Mouse (Mus musculus): ENCODE measurements at regions not wholly inside any gene's neighbourhood (a gene's known extent, or its start where the extent isn't known, plus 50 kb on each side); places are given as distances from the start of the nearest gene placed in this dataset.

DNA sequence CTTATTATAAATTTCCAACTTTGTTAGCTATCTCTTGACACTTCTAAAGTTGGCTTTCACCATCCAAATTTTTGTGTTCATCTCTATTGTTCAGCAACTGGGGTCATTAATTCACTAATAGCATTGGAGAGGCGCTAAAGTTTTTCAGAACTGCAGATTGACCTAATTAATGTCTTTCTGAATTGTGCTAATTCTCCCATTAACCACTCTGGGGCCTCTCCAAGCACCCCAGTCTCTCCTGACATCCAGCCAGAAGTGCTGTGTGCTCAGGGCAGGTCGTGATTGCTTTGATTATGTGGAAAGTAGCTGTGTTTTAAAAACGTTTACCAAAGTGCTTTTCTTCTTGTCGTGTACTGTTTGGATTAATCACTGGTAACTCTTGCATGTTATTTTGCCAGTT is 117.0 kb upstream of the Rbms1 start:
- Histone ChIP-seq H3K4me1 (ENCODE audit: control insufficient read depth, insufficient read depth, low read length) (no peaks in the 10 kb centered on the region), H3K36me3 (ENCODE audit: control insufficient read depth, insufficient read depth, low read length) (no peaks in the 10 kb centered on the region), H3K9me3 (replicated peaks; ENCODE audit: control insufficient read depth, low read length) (no peaks in the 10 kb centered on the region), H3K4me3 (replicated peaks; ENCODE audit: low read length) (no peak overlapping the region), H3K4me2 (ENCODE audit: low read depth, low read length) (no peak overlapping the region), H3K27ac (ENCODE audit: low read length) (no peak overlapping the region), H3K9ac (ENCODE audit: low read length) (no peak overlapping the region), H3K27me3 (ENCODE audit: control insufficient read depth, insufficient read depth, low read length) (no peaks in the 10 kb centered on the region)
- 32% methylated on average over 4 of the region's 4 CpGs for WGBS
- ATAC-seq (ENCODE audit: insufficient read depth, low FRiP score), result no peak

DNA sequence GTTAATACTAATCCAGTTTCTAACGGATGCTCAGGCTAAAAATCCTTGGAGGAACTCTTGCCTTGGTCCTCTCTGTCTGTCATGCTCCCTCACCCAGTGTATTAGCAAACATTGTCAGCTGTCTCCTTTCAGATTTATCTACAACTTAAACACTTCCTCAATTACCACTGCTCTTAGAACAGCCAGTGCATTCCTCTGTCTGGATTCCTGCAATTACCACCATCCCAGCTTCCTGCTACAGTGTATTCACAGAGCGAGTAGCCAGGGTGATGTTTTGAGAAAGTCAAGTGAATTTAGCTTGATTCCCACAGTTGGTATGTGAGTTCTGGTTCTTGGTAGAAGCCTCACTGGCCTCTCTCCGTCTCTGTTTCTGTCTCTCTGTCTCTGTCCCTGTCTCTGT is 108.0 kb upstream of the Rbms1 start:
- WGBS, result 23% methylated on average over 3 of the region's 3 CpGs
- Histone ChIP-seq H3K9me3 (replicated peaks; ENCODE audit: control insufficient read depth, low read length) (no peaks in the 10 kb centered on the region), H3K4me2 (ENCODE audit: low read depth, low read length) (no peak overlapping the region), H3K36me3 (ENCODE audit: control insufficient read depth, insufficient read depth, low read length) (no peaks in the 10 kb centered on the region), H3K9ac (ENCODE audit: low read length) (no peak overlapping the region), H3K27ac (ENCODE audit: low read length) (no peak overlapping the region), H3K27me3 (ENCODE audit: control insufficient read depth, insufficient read depth, low read length) (no peaks in the 10 kb centered on the region), H3K4me1 (ENCODE audit: control insufficient read depth, insufficient read depth, low read length) (no peaks in the 10 kb centered on the region), H3K4me3 (replicated peaks; ENCODE audit: low read length) (no peak overlapping the region)
- no peak for ATAC-seq (ENCODE audit: insufficient read depth, low FRiP score)

DNA sequence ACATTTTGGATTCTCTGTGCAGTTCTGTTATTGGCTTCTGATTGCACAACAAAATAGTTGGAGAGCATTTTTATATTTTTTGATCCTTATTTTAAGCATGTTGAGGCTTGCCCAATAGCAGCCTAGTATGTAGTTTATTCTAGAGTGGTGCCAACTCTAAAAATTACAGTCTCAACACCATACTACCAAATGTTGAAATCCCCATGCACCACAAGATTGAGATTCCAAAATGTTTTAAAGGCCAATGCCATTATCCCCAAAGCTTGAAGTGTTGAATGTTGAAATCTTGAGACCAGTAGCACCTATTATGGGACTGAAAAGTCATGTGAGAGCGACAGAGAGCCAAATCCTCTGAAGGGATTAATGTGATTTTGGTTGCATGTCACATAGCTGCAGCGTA is 104.9 kb upstream of the Rbms1 start:
- H3K4me3 ChIP-seq (replicated peaks; ENCODE audit: low read length), result no peak overlapping the region
- no peaks in the 10 kb centered on the region for H3K27me3 ChIP-seq (ENCODE audit: control insufficient read depth, insufficient read depth, low read length)
- ATAC-seq (ENCODE audit: insufficient read depth, low FRiP score), result no peak
- WGBS, result 80% methylated on average over 2 of the region's 2 CpGs
- H3K9me3 ChIP-seq (replicated peaks; ENCODE audit: control insufficient read depth, low read length), result no peaks in the 10 kb centered on the region
- H3K9ac ChIP-seq (ENCODE audit: low read length), result no peak overlapping the region
- H3K4me2 ChIP-seq (ENCODE audit: low read depth, low read length), result no peak overlapping the region
- H3K4me1 ChIP-seq (ENCODE audit: control insufficient read depth, insufficient read depth, low read length), result no peaks in the 10 kb centered on the region
- no peak overlapping the region for H3K27ac ChIP-seq (ENCODE audit: low read length)
- H3K36me3 ChIP-seq (ENCODE audit: control insufficient read depth, insufficient read depth, low read length), result no peaks in the 10 kb centered on the region

DNA sequence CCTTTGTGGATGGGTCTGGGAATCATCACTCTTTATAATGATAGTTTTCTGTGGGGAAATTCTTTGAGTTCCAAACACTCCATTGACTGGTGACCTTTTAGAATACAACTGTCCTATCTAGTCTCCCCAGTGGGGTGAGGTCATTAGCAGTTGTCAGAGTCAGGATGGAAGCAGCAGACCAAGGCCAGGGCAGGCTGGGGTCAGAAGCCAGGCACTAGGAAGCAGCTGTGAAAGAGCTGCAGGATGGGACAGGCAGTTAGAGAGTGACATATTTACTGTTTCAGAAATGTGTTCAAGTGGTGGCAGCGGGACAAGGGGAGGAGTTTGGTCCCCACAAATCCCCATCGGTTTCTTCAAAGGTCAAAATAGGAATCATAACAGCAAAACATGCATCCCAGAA is 99.1 kb upstream of the Rbms1 start:
- Histone ChIP-seq H3K4me2 (ENCODE audit: low read depth, low read length) (no peak overlapping the region), H3K9ac (ENCODE audit: low read length) (no peak overlapping the region), H3K9me3 (replicated peaks; ENCODE audit: control insufficient read depth, low read length) (no peaks in the 10 kb centered on the region), H3K36me3 (ENCODE audit: control insufficient read depth, insufficient read depth, low read length) (no peaks in the 10 kb centered on the region), H3K4me1 (ENCODE audit: control insufficient read depth, insufficient read depth, low read length) (peaks cover 10% of the 10 kb centered on the region; the same call in 1 of the 2 replicates), H3K27ac (ENCODE audit: low read length) (no peak overlapping the region), H3K27me3 (ENCODE audit: control insufficient read depth, insufficient read depth, low read length) (no peaks in the 10 kb centered on the region), H3K4me3 (replicated peaks; ENCODE audit: low read length) (no peak overlapping the region)
- ATAC-seq (ENCODE audit: insufficient read depth, low FRiP score), result no peak
- WGBS, result 43% methylated on average over 2 of the region's 2 CpGs

DNA sequence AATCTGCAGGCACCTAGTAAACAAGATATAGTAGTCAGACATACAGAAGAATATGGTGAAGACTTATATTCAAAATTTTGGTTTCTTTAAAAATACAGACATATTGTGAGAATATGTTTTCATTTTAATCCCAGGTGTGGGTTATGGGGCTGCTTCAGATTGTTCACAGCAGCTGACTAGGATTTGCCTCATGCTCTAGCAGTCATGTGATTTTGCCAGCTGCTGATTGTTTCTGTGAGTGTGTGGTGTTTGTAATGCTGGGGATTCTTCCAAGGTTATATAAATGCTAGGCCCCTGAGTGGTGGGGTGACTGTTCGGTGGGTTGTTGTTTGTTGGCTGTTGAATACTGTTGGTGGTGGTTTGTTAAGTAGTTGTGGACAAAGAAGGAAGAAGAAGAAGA is 97.9 kb upstream of the Rbms1 start:
- Histone ChIP-seq H3K4me3 (replicated peaks; ENCODE audit: low read length) (no peak overlapping the region), H3K4me2 (ENCODE audit: low read depth, low read length) (no peak overlapping the region), H3K4me1 (ENCODE audit: control insufficient read depth, insufficient read depth, low read length) (peaks cover 10% of the 10 kb centered on the region; the same call in 1 of the 2 replicates), H3K9me3 (replicated peaks; ENCODE audit: control insufficient read depth, low read length) (no peaks in the 10 kb centered on the region), H3K27ac (ENCODE audit: low read length) (no peak overlapping the region), H3K9ac (ENCODE audit: low read length) (no peak overlapping the region), H3K36me3 (ENCODE audit: control insufficient read depth, insufficient read depth, low read length) (no peaks in the 10 kb centered on the region), H3K27me3 (ENCODE audit: control insufficient read depth, insufficient read depth, low read length) (no peaks in the 10 kb centered on the region)
- 85% methylated on average over 1 of the region's 1 CpGs for WGBS
- ATAC-seq (ENCODE audit: insufficient read depth, low FRiP score), result no peak

DNA sequence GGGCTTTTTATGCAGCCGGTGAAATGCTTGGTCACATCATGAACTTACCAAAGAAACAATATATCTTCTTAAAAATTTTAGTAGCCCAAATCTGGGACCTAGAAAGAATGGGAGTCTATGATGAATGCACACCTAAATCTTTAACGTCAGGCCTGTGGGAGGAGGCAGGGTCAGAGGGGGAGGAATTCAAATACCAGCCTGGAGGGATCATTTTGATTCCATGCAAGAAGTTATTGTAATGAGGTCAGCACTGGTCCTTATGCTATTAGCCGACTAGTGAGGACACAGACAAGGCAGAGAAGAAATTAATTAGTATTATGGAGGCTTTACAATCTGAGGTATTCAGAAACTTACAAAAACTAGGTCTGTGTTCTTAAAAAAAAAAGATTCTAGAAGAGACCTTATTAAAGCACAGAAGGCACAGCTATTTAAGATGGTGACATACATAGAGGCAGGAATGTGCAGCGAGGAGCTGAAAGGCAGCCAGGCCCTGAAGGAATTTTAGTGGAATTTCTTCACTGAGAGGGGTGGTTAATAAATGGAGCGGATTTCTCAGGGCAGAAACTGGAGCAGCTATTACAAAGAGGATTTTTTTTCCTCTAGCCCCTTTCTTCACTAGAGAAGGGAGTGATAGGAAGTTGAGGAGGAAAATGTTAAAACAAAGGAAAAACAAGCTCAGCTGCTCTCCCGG is 95.7 kb upstream of the Rbms1 start:
- WGBS, result 30% methylated on average over 6 of the region's 6 CpGs
- ATAC-seq (ENCODE audit: insufficient read depth, low FRiP score), result no peak

DNA sequence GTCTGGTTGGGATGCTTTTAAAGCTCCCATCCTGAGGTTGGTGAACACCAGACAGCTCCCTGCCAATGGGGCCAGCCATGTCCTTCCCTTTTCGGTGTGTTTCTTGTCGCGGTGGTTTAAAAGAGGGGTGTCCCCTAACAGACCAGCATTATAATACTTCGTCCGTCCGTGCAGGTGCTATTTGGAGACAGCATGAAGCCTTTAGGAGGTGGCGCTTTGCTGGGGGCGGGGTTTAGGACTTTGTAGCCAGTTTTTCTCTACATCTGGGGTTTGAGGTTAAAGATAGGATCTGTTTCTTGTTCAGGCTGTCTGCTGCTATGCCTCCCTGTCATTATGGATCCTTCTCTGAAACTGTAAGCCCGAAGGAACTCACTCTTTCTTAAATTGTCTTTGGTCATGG is 89.3 kb upstream of the Rbms1 start:
- Histone ChIP-seq H3K4me3 (replicated peaks; ENCODE audit: low read length) (no peak overlapping the region), H3K4me1 (ENCODE audit: control insufficient read depth, insufficient read depth, low read length) (no peaks in the 10 kb centered on the region), H3K36me3 (ENCODE audit: control insufficient read depth, insufficient read depth, low read length) (no peaks in the 10 kb centered on the region), H3K9ac (ENCODE audit: low read length) (no peak overlapping the region), H3K27ac (ENCODE audit: low read length) (no peak overlapping the region), H3K9me3 (replicated peaks; ENCODE audit: control insufficient read depth, low read length) (no peaks in the 10 kb centered on the region), H3K4me2 (ENCODE audit: low read depth, low read length) (no peak overlapping the region), H3K27me3 (ENCODE audit: control insufficient read depth, insufficient read depth, low read length) (no peaks in the 10 kb centered on the region)
- no peak for ATAC-seq (ENCODE audit: insufficient read depth, low FRiP score)
- WGBS, result 72% methylated on average over 9 of the region's 9 CpGs

More for the DNA sequence above, 95.7 kb upstream of the Rbms1 start:
- no peak overlapping the region for H3K9ac ChIP-seq (ENCODE audit: low read length)
- no peak overlapping the region for H3K4me3 ChIP-seq (replicated peaks; ENCODE audit: low read length)
- no peaks in the 10 kb centered on the region for H3K9me3 ChIP-seq (replicated peaks; ENCODE audit: control insufficient read depth, low read length)
- H3K36me3 ChIP-seq (ENCODE audit: control insufficient read depth, insufficient read depth, low read length), result no peaks in the 10 kb centered on the region
- H3K4me2 ChIP-seq (ENCODE audit: low read depth, low read length), result peak overlapping the region; percentile 21; the same call in 1 of the 2 replicates
- peaks cover 10% of the 10 kb centered on the region; the same call in 1 of the 2 replicates for H3K4me1 ChIP-seq (ENCODE audit: control insufficient read depth, insufficient read depth, low read length)
- peak overlapping the region; percentile 20; the same call in 1 of the 2 replicates for H3K27ac ChIP-seq (ENCODE audit: low read length)
- no peaks in the 10 kb centered on the region for H3K27me3 ChIP-seq (ENCODE audit: control insufficient read depth, insufficient read depth, low read length)

DNA sequence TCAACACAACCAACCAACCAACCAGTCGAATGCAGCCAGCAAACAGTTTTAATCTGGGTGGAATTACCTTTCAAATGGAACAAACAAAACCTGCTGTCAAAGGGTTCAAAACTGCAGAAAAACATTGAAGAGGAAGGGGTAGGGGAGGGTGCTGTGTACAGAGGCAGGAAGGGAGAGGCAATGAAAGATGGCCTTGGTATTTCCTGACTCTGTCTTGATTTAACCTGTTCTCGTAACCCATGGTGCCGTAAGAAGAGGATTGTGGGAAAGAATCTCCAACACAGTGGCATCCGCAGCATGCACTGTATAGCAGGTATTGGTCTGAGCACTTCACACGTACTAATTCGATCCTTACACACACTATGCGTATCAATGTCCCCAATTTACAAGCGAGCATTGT is 88.8 kb upstream of the Rbms1 start:
- Histone ChIP-seq H3K4me2 (ENCODE audit: low read depth, low read length) (no peak overlapping the region), H3K27ac (ENCODE audit: low read length) (no peak overlapping the region), H3K36me3 (ENCODE audit: control insufficient read depth, insufficient read depth, low read length) (no peaks in the 10 kb centered on the region), H3K4me3 (replicated peaks; ENCODE audit: low read length) (no peak overlapping the region), H3K27me3 (ENCODE audit: control insufficient read depth, insufficient read depth, low read length) (no peaks in the 10 kb centered on the region), H3K4me1 (ENCODE audit: control insufficient read depth, insufficient read depth, low read length) (no peaks in the 10 kb centered on the region), H3K9ac (ENCODE audit: low read length) (no peak overlapping the region), H3K9me3 (replicated peaks; ENCODE audit: control insufficient read depth, low read length) (no peaks in the 10 kb centered on the region)
- ATAC-seq (ENCODE audit: insufficient read depth, low FRiP score), result no peak
- 78% methylated on average over 8 of the region's 8 CpGs for WGBS

DNA sequence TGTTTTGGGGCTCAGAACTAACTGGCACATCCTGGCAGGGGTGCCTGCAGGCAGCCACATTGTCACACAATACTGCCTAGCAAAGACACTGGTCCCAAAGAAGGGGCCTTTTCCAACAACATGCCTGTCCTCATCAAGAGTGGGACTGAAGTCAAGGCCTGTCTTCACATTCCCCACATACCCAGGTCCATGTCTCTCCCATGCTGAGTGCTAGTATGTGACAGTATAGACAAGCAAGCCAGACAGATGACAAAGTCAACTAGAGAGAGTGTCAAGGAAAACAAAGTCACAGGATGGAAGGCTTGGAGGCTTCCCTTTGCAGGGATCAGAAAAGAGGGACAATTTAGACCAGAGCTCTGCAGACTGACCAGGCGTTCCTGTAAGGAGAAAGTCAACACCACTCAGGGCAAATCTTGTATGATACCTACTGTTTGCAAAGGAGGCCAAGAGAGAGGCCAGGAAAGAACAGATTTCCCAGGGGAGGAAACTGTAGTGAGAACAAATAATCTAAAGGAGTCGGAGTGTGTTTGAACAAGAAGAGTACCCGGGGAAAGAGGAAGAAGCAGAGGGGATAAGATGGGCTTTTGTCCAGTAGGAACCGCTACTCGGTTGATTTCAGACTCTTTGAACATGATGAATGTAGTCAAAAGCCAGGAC is 83.2 kb upstream of the Rbms1 start:
- WGBS, result 51% methylated on average over 5 of the region's 5 CpGs
- Histone ChIP-seq H3K4me3 (replicated peaks; ENCODE audit: low read length) (no peak overlapping the region), H3K9me3 (replicated peaks; ENCODE audit: control insufficient read depth, low read length) (no peaks in the 10 kb centered on the region), H3K27ac (ENCODE audit: low read length) (no peak overlapping the region), H3K36me3 (ENCODE audit: control insufficient read depth, insufficient read depth, low read length) (no peaks in the 10 kb centered on the region), H3K27me3 (ENCODE audit: control insufficient read depth, insufficient read depth, low read length) (no peaks in the 10 kb centered on the region), H3K9ac (ENCODE audit: low read length) (no peak overlapping the region), H3K4me2 (ENCODE audit: low read depth, low read length) (no peak overlapping the region), H3K4me1 (ENCODE audit: control insufficient read depth, insufficient read depth, low read length) (no peaks in the 10 kb centered on the region)
- ATAC-seq (ENCODE audit: insufficient read depth, low FRiP score), result no peak
